Mouse (Mus musculus) left cerebral cortex, adult 2 months (tissue): ENCODE measurements at regions not wholly inside any gene's neighbourhood (a gene's known extent, or its start where the extent isn't known, plus 50 kb on each side); places are given as distances from the start of the nearest gene placed in this dataset.

ENCODE experiments used
- DNase-seq, 2 experiments: peaks; one replicate each; pipeline ENCODE4 v3.0.0; 2021 to 2022; ENCODE audit warnings: low spot score in 2 of 2, mixed read lengths in 1 of 2; ENCODE audit errors: extremely low spot score in 1 of 2
- H3K27ac ChIP-seq: fragments of 200-600 bp; 2 replicates; pipeline ENCODE4 v1.8.1; 2022
- H3K4me3 ChIP-seq: fragments of 200-600 bp; 2 replicates; pipeline ENCODE4 v1.8.1; 2022
- CTCF ChIP-seq: fragments of 200-600 bp; IDR thresholded peaks from 2 replicates; pipeline ENCODE4 v1.8.1; 2022; ENCODE audit warnings: antibody characterized with exemption, mild to moderate bottlenecking, moderate library complexity
- intact Hi-C: fragments of 180-260 bp; cut with DNase I; formaldehyde crosslinking; loops from one replicate; pipeline ENCODE4 v1.15.1; 2025

DNA sequence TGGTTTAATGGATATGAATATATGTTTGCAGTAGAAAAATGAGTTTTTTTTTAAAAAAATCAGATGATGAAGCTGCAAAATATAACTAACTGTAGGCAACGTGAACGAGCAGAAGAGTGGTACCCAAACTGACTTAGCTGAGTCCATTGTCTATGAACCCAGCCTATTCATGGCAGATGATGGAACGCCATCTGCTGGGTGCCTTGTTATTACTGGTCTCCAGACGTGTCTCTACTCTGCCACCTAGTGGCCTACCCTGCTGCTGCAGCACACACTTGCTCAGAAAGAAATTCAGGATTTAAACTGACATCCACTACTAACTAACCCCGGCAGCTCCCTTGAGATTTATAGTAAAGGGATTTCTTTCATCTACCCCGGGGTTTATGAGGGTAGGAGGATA lies 143.7 kb downstream of the Csl start:
- H3K27ac ChIP-seq: no peak overlapping the region
- TF ChIP-seq CTCF: peak; percentile 99
- no peak overlapping the region for H3K4me3 ChIP-seq
- DNase-seq: peak; percentile 84 to 90
- intact Hi-C loops: loop anchor here (1.0 to 10.0 kb wide), 5 partner anchors 39 to 1901 kb away; partner anchors contain the start of gene Dusp6

- Histone ChIP-seq H3K27ac (no peak overlapping the region), H3K4me3 (no peak overlapping the region)
- DNase-seq: no peak
- intact Hi-C loops: loop anchor here (2.0 to 10.0 kb wide), 4 partner anchors 307 to 1903 kb away; partner anchors contain the start of genes Dusp6 and Poc1b
- TF ChIP-seq CTCF: no peak
These were observed 141.8 kb downstream of the Csl start for GRCm38 (mm10) chr10:99617623-99618022.

DNA sequence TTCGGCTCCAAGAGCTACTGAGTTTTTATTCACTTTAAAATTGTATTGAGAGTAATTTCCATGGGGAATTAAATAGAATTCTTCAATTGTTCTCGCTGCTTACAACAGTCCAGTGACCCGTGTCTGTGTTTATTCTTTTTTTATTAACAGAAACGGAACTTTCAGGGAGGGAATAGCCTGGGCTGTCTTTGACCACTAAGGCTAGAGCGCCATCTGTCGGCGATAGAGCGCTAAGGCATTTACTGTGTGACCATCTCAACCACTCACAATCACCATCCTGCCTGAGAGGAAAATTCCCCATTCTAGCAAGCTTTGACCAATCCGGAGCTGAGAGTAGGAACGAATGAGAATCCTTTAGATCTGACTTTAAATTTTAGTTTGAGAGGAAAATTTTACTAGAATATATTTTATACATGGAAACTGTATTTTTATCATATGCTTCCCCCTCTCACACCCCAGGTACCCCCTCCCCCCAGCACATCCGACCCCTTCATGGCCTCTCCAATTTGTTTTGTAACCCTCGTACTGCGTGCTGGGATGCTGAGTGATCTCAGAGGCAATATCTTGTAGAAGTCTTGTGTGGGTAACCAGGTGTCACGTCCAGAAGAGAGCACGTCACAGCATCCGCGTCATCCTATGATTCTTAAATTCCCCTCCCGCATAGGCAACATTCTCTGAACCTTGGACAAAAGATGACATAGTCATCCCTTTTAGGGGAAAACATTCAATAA lies 139.9 kb downstream of the Csl start:
- peak; percentile 71 to 80 for DNase-seq
- peak overlapping the region; percentile 39 for H3K4me3 ChIP-seq
- peak; percentile 96 for TF ChIP-seq CTCF
- H3K27ac ChIP-seq: no peak overlapping the region
- intact Hi-C loops: loop anchor here (1.0 to 10.0 kb wide), 4 partner anchors 357 to 1905 kb away; partner anchors contain the start of genes Dusp6 and Poc1b

DNA sequence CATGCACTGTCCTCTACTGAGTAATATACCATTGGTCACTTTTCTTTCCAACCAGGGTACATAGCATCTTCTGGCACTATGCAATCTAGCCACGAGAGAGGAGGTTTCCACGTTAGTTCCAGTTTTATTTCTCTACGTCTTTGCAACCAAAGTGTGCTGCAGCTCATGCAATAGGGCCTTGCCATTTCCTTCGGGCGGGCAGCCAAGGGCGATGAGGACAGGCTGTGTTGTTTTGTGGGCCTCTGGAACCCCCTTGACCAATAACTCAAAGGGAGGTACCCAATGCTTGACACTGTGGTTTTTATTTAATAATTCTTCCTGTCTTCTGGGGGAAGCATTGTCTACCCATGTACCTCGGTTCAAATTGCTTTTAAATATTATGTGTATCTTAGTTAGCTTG lies 139.0 kb downstream of the Csl start:
- DNase-seq: no peak
- Histone ChIP-seq H3K4me3 (no peak overlapping the region), H3K27ac (no peak overlapping the region)
- intact Hi-C loops: no loop called here
- no peak for TF ChIP-seq CTCF

DNA sequence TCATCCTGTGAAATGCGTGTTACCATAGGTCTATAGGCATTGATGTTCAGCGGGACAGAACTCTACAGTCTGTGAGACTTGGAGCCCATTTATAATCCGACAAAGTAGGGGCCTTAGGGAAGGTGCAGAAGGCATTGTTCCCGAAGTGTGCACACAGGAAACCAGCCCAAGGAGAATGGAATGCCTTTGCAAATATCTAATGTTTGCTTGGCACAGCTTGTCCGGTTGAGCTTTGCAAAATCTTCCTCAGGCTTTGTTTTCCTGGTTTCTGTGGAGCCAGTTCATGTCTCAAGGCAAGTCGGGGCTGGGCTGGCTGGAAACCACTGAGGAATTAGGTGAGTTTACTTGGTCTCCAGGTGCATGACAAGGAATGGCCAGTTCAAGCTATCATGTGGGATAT lies 132.1 kb downstream of the Csl start:
- TF ChIP-seq CTCF: no peak
- intact Hi-C loops: no loop called here
- H3K27ac ChIP-seq: no peak overlapping the region
- H3K4me3 ChIP-seq: no peak overlapping the region
- DNase-seq: no peak

GRCm38 (mm10) chr10:99632250-99632985 lies 127.0 kb downstream of the Csl start:
- no peak for DNase-seq
- H3K27ac ChIP-seq: no peak overlapping the region
- no peak for TF ChIP-seq CTCF
- no peak overlapping the region for H3K4me3 ChIP-seq
- intact Hi-C loops: no loop called here

- intact Hi-C loops: no loop called here
- no peak for TF ChIP-seq CTCF
- DNase-seq: no peak
- Histone ChIP-seq H3K4me3 (no peak overlapping the region), H3K27ac (no peak overlapping the region)
These were observed 123.7 kb downstream of the Csl start for GRCm38 (mm10) chr10:99635796-99636195.

GRCm38 (mm10) chr10:99639022-99639421 lies 120.4 kb downstream of the Csl start:
- Histone ChIP-seq H3K27ac (no peak overlapping the region), H3K4me3 (no peak overlapping the region)
- intact Hi-C loops: no loop called here
- DNase-seq: no peak
- no peak for TF ChIP-seq CTCF

DNA sequence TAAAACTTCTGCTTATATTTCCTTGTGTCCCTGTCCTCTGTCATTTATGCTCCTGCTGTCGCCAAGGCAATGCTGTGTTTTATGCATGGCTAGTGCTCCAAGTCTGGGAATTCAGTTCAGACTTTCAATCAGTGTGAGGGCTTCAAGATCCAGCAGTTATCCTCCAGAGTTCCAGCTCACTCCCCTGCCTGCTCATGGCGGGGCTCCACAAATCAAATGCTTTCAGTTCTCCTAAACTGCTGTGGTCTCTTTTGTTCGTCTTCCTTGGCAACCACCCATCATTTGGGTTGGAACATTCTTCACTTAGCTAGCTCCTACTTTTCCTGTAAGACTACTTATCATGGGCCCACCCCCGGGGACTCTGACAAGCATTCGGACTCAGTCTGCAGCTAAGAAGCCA lies 120.0 kb downstream of the Csl start:
- Histone ChIP-seq H3K27ac (no peak overlapping the region), H3K4me3 (no peak overlapping the region)
- intact Hi-C loops: no loop called here
- DNase-seq: no peak
- TF ChIP-seq CTCF: no peak

DNA sequence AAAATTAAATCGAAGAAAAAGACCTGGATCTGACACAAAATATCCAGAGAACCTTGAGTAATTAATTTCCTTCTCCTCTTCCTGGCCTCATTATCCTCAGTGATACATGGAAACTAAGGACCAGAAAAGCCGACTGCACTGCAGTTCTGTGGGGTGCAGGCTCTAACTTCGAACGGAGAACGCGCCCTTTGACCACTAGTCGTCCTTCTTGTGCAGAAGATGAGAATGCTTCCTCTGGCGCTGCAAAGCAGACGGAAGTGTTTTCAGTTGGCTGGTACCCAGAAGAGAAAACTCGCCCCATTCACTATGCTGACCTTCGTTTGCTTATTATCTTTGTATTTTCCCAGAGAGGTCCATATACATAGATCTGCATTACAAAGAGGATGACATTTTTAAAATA lies 117.7 kb downstream of the Csl start:
- peak; percentile 59 to 60 for DNase-seq
- peak; percentile 75 for TF ChIP-seq CTCF
- intact Hi-C loops: loop anchor here (2.0 to 5.0 kb wide), 5 partner anchors 375 to 833 kb away; no protein-coding TSS in a partner anchor
- H3K4me3 ChIP-seq: 0 out of 2 replicates have a peak overlapping the region, but pooled peaks have one; percentile 11
- no peak overlapping the region for H3K27ac ChIP-seq

- no peak for DNase-seq
- Histone ChIP-seq H3K27ac (no peak overlapping the region), H3K4me3 (0 out of 2 replicates have a peak overlapping the region, but pooled peaks have one; percentile 11)
- intact Hi-C loops: loop anchor here (5.0 kb wide), 3 partner anchors 510 to 810 kb away; no protein-coding TSS in a partner anchor
- TF ChIP-seq CTCF: no peak
These were observed 117.1 kb downstream of the Csl start for GRCm38 (mm10) chr10:99642201-99642827.

- TF ChIP-seq CTCF: peak; percentile 45
- intact Hi-C loops: loop anchor here (5.0 kb wide), 3 partner anchors 507 to 807 kb away; no protein-coding TSS in a partner anchor
- no peak for DNase-seq
- no peak overlapping the region for H3K27ac ChIP-seq
- H3K4me3 ChIP-seq: no peak overlapping the region
These were observed 114.5 kb downstream of the Csl start for GRCm38 (mm10) chr10:99644981-99645380.
